Mouse (Mus musculus) layer of hippocampus, postnatal 36 days (tissue): ENCODE data around the gene Apba1. TPM values are rescaled to one million over a fixed set of nuclear protein-coding genes. Genes with fewer than 3 reads are reported as not detected.

Experiments used
- DNase-seq, 2 experiments: peaks; one replicate each; pipeline ENCODE4 v3.0.0; 2022
- total RNA-seq, 2 experiments: library from RNA; stranded (reverse); gene quantifications; 2 replicates each; pipeline ENCODE4 v1.2.3; 2021

Gene Apba1
- total RNA-seq, 2 experiments from 2014 or later = 112 to 114 TPM

DNA sequence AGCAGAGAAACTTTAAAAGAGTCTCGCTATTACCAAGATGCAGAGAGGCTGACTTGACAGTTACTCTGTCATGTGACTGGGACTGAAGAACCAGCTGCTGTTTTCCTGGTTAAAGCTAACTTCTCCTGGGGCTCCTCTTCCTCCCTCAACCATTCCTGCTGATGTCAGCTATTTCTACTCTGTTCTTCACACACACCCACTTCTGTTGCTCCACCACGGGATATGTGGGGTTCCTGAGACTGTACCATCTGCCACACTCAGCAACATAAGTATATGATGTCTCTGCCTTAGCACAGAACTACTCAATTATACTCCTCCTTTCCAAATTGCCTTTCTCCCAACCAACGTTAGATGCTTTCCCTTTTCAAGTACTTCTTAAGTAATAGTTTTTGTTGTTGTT lies 221.9 kb downstream of the Apba1 start:
- DNase-seq = peak in 1 of 2 experiments; percentile 27

DNA sequence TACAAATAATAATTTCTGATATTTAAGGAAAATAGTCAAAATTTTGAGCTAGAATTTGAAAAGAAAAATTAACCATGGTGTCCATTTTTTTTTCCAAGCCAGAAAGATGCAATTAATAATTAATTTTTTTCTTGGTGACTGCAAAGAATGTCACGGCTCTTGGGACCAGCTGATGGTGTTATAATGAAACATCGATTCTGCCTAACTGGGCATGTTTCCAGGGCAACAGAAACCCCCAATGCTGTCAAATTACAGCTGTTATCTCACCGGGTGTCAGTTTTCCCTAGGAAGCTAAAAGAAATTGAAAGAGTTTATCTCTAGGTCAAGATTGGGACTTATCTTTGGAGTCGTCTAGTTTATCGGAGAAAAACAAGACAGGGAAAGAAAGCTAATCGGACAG lies 225.5 kb downstream of the Apba1 start:
- no peak for DNase-seq

DNA sequence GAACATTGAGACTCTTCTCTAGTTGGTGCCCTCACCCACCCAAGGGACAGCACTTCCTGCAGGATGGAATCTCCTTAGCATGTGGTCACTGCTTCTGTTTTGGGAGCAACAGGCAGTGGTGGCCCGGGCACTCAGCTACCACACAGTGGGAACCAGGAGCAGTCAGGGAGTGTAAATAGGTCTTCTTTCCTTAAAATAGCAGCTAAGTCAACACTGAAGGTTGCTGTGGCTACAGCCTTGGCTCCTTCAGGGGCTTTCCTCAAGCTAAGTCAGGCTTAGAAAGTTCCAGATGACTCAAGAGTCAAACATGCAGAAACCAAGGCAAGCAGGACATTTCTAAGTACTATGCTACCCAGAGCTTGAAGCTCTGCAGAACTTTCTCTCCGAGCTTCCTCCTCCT lies 228.6 kb downstream of the Apba1 start:
- DNase-seq = no peak

DNA sequence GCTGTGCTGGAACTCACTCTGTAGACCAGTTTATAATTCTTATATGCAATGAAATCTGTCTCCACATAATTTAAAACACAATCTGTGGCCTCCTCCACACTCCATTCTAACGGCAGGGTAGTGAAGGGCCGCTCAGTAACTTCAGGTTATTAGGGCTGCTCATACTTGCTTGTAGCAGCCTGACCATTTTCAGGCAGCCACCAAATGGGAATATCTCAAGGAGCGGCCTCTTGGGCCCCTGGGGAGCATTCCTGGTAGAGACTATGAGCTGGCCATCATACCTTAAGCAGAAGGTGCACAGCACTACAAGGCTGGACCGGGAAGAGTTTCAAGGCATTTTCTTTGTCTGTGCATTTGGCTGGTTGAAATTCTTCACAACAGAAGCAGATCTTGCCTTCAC lies 229.5 kb downstream of the Apba1 start:
- DNase-seq = no peak

DNA sequence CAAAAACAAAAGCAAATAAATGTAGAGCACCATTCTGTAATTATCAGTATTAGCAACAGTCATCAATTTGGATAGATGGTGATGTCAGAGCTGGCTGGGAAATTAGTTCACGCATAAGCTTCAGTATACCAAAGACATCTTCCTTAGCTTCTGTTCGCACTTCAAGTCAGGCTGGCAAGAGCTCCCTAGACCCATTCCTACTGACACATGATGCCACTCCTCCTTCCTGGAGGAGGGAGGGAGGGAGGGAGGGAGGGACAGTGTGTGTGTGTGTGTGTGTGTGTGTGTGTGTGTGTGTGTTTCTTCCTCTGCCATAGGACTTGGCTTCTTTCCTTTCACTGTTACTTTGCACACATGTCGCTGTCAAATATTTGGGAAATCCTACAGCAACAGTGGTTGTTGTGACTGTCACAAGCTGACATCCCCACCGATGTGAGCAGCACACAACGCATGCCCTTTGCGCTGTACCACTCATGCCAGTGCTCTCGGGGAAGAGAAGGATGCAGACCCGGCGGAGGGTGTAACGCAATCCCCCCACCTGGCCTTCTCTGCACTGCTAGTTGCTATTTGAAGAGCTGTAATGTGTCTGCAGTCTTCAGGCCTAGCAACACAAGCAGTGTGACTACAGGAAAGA lies 237.2 kb downstream of the Apba1 start:
- no peak for DNase-seq

Other genes with a start within 250 kb of the Apba1 start
- 1 to 10 TPM; 1.5 to 2.0 TPM for gene 1700028P14Rik, start 106.1 kb upstream of the Apba1 start, total RNA-seq
- 10 to 100 TPM; 43.5 to 44.1 TPM for gene Ptar1, start 71.5 kb upstream of the Apba1 start, total RNA-seq